Mouse (Mus musculus) cerebellum, adult 2 months (tissue): ENCODE data around the gene Apoa5. TPM values are rescaled to one million over a fixed set of nuclear protein-coding genes. Genes with fewer than 3 reads are reported as not detected.
A peak's percentile ranks its signal among the peaks of the same experiment; 100 is the strongest.

Source experiments
- DNase-seq, 2 experiments: peaks; one replicate each; pipeline ENCODE4 v3.0.0; 2021
- H3K27ac ChIP-seq: fragments of 200-500 bp; 2 replicates; pipeline ENCODE4 v1.5.1; 2012; ENCODE audit warnings: low read length, control low read depth, inconsistent platforms; ENCODE audit not compliant: insufficient read depth
- H3K27me3 ChIP-seq: fragments of 200-500 bp; 2 replicates; pipeline ENCODE4 v1.6.1; 2012; ENCODE audit warnings: inconsistent platforms, mild to moderate bottlenecking, low read length, moderate library complexity; ENCODE audit not compliant: control insufficient read depth, insufficient read depth
- H3K4me1 ChIP-seq: fragments of 200-500 bp; 2 replicates; pipeline ENCODE4 v1.6.1; 2011; ENCODE audit warnings: low read length; ENCODE audit not compliant: control insufficient read depth, insufficient read depth
- H3K4me3 ChIP-seq: fragments of 200-500 bp; replicated peaks from 2 replicates; pipeline ENCODE3; 2011; ENCODE audit warnings: mild to moderate bottlenecking, low read depth, low read length, control low read depth; ENCODE audit not compliant: insufficient read depth
- CTCF ChIP-seq: fragments of 200-500 bp; IDR thresholded peaks from 2 replicates; pipeline ENCODE4 v1.5.1; 2011; ENCODE audit warnings: low read depth, mild to moderate bottlenecking, control low read depth, low read length, moderate library complexity, borderline replicate concordance; ENCODE audit not compliant: insufficient read depth
- POLR2A ChIP-seq: fragments of 200-500 bp; IDR thresholded peaks from 2 replicates; pipeline ENCODE4 v1.6.1; 2011; ENCODE audit warnings: low read length, control low read depth, borderline replicate concordance; ENCODE audit not compliant: insufficient read depth
- WGBS: fragments of 180-500 bp; shearing (Covaris S2); methylation state at CpG from one replicate; pipeline ENCODE4 v1.1.7; 2018; 5-methylcytosine and 5-hydroxymethylcytosine counted together
- polyA plus RNA-seq: library from polyadenylated mRNA; depleted of rRNA; stranded (reverse); fragments of >200 nt; gene quantifications from 2 replicates; pipeline ENCODE4 v1.2.3, GENCODE M21; 2012

Apoa5 gene
- polyA plus RNA-seq, 1 experiment: not detected

DNA sequence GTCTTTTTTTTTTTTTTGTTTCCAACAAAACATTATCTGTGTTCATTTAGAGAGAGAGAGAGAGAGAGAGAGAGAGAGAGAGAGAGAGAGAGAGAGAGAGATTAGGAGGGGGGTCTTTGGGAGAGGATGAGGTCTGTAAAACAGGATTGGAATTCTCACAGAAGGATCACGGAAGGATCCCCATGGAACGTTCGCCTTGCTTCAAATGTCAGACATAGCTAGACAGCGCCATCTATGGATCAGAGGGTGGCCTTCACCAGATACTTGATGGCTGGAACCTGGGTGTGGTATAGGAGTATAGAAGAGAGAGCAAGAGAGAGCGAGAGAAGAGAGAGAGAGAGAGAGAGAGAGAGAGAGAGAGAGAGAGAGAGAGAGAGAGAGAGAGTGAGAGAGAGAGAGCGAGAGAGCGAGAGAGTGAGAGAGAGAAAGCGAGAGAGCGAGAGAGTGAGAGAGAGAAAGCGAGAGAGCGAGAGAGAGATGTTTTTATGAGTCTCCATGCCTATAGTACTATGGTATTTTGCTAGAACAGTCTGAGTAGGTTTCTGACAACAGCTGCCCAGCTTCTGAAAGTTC is 21.6 kb upstream of the Apoa5 start:
- Histone ChIP-seq H3K4me1 (no peaks in the 10 kb centered on the region), H3K4me3 (no peak overlapping the region), H3K27ac (no peak overlapping the region), H3K27me3 (no peaks in the 10 kb centered on the region)
- 25% methylated on average over 11 of the region's 11 CpGs for WGBS
- DNase-seq: peak; percentile 71
- TF ChIP-seq CTCF (peak; percentile 93), POLR2A (no peak)

DNA sequence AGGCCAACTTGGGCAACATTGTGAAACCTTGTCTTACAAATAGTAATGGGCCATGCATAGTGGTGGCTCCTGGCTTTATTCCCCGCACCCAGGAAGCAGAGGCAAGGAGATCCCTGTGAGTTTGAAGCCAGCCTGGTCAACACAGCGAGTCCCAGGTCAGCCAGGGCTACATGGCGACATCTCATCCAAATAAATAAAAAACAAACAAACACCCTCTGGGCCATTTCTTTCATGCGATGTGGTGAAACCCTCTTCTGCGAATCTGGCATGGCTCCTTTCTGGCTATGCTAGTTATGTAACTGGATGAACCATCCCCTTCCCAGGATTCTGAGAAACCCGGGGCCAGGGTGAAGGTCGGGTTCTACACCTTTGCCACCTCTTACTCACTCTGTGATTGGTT is 12.3 kb upstream of the Apoa5 start:
- Histone ChIP-seq H3K4me3 (no peak overlapping the region), H3K27ac (no peak overlapping the region), H3K27me3 (no peaks in the 10 kb centered on the region), H3K4me1 (no peaks in the 10 kb centered on the region)
- no peak for DNase-seq
- no peak for TF ChIP-seq CTCF
- no peak for TF ChIP-seq POLR2A
- 91% methylated on average over 7 of the region's 7 CpGs for WGBS

DNA sequence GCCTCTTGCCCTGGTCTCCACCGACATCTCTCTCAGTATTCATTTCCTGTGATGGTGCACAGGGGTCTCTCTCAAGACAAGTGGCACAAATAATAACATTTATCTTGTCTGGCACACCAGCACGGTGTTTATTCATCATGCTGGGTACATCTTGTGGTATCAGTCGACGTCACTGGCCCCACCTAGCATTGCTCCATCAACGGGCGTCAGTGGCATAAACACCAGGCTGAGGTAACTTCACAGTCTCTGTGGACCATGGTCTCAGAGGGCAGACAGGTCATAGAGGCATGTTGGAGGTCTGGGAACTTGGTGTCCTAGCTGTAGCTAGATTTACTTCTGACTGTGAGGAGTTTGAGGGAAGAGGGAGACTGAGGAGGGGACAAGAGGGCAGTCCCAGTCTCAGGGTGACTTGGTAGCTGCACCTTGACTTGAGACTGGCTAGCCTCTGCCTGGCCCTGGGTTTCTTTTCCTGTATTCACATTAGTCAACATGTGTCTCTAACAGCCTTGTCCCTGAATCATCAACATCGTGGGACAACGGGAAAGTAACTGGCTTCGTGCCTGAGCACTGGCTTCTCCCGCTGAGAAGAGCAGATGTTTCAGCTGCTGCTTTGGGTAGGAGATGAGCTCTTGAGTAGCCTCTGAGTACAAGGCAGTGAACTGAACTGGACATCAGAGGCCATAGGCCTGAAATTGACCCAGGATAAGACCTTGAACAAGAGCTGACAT is 11.6 kb upstream of the Apoa5 start:
- WGBS: 62% methylated on average over 10 of the region's 10 CpGs
- Histone ChIP-seq H3K4me1 (no peaks in the 10 kb centered on the region), H3K27ac (no peak overlapping the region), H3K27me3 (no peaks in the 10 kb centered on the region), H3K4me3 (no peak overlapping the region)
- DNase-seq: no peak
- TF ChIP-seq POLR2A (no peak), CTCF (no peak)

DNA sequence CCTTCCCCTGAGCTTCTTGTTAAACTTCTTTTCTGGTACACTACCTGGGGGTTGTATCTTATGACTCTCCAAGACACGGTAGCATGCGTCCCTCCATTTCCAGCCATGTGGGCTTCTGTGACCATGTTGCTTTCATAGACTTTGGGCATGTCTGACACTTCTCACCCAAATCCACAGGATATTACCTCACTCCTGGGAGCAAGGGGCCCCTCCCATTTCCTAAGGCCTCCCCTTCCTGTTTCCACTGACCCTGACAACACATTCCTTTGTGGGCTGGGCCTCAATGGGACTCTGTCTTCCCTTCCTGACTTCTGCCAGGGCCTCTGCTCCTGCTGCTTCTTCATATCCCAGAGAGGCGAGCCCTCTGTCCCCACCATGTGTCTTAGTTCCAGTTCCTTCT is 10.9 kb upstream of the Apoa5 start:
- DNase-seq: no peak
- TF ChIP-seq CTCF (no peak), POLR2A (no peak)
- H3K4me3 ChIP-seq: no peak overlapping the region
- 90% methylated on average over 3 of the region's 3 CpGs for WGBS
- no peaks in the 10 kb centered on the region for H3K4me1 ChIP-seq
- H3K27ac ChIP-seq: no peak overlapping the region
- no peaks in the 10 kb centered on the region for H3K27me3 ChIP-seq

DNA sequence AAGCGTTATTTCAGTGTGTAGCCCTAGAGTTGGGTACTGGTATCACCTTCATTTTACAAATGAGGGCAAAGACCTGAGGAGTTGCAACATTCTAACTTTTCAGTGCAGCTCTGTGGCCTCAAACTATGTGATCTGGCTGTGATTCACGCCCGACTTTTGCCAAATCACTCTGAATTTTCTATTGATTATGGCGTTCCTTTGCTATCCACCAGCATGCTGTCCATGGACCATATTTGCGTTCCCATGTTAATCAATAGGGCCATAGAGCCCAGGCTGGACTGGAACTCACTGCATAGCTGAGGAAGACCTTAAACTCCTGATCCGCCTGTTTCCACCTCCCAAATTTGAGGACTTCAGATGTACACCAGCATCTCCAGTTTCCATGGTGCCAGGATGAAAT is 9.3 kb upstream of the Apoa5 start:
- 92% methylated on average over 6 of the region's 6 CpGs for WGBS
- DNase-seq: no peak
- Histone ChIP-seq H3K4me3 (no peak overlapping the region), H3K27ac (no peak overlapping the region), H3K4me1 (no peaks in the 10 kb centered on the region), H3K27me3 (no peaks in the 10 kb centered on the region)
- TF ChIP-seq CTCF (no peak), POLR2A (no peak)

DNA sequence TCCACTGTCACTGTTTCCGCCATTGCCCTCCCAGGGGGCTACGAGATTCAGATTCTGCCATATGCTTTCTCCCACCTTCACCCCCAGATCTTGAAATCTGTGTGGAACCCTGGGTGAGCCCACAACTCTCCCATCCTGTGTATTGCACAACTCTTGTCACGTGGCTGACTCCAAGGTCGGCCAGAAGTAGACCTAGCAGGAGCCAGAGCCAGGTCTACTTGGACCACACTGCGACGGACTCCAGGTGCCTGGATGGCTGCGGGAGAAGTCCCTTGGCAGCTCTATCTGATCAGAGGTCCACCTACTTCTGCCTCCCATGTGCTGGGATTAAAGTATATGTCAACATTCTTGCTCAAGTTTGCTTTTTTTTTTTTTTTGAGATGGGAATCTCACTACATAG is 7.3 kb upstream of the Apoa5 start:
- TF ChIP-seq CTCF (no peak), POLR2A (no peak)
- Histone ChIP-seq H3K27me3 (no peaks in the 10 kb centered on the region; the same call in 1 of the 2 replicates), H3K4me1 (no peaks in the 10 kb centered on the region), H3K4me3 (no peak overlapping the region), H3K27ac (no peak overlapping the region)
- 45% methylated on average over 7 of the region's 7 CpGs for WGBS
- no peak for DNase-seq

DNA sequence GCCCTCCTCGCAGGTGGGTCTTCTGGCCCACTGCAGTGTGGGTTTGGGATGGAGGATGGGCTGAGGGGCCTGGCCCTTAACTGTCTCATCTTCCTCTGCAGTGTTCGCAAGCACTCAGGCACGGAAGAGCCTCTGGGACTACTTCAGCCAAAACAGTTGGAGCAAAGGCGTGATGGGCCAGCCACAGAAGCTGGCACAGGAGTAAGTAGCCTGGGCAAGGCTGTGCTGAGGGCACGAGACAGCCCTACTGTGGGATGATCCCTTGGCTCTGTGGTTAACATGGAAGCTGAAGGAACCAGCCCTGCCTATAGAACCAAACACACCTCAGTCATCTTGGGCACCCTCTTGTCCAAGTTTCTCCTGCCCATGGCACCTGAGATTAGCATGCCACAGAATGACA is 692 bp downstream of the Apoa5 start:
- no peak for DNase-seq
- no peak for TF ChIP-seq POLR2A
- no peak for TF ChIP-seq CTCF
- Histone ChIP-seq H3K27ac (no peak overlapping the region), H3K4me1 (no peaks in the 10 kb centered on the region), H3K4me3 (no peak overlapping the region), H3K27me3 (no peaks in the 10 kb centered on the region; the same call in 1 of the 2 replicates)
- 56% methylated on average over 5 of the region's 5 CpGs for WGBS

DNA sequence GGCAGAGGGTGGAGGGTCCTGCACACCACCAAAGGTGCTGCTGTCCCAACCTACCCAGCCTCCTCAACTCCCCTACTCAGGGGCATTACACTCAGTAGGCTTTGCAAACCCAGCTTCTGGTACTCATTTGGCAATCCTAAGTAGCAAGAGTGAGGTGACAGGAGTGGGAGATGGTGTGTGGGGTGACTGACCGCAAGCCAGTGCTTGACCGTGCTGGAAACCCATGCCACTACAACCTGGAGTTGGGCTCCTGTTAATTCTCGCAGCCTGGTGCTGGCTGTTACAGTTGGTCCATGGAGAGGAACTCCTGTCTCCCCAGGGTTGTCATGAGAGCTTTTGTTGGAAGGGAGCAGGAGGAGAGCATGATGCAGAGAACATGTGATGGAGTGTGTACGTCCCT is 2.3 kb downstream of the Apoa5 start:
- Histone ChIP-seq H3K27me3 (no peaks in the 10 kb centered on the region; the same call in 1 of the 2 replicates), H3K4me1 (no peaks in the 10 kb centered on the region), H3K27ac (no peak overlapping the region), H3K4me3 (no peak overlapping the region)
- DNase-seq: no peak
- 87% methylated on average over 4 of the region's 4 CpGs for WGBS
- no peak for TF ChIP-seq POLR2A
- TF ChIP-seq CTCF: no peak
